Mouse (Mus musculus): ENCODE measurements at regions not wholly inside any gene's neighbourhood (a gene's known extent, or its start where the extent isn't known, plus 50 kb on each side); places are given as distances from the start of the nearest gene placed in this dataset.

GRCm38 (mm10) chr12:33714392-33714791 is 213.8 kb upstream of the Ferd3l start:
- no peak for DNase-seq (ENCODE audit: low read depth, low spot score)

GRCm38 (mm10) chr12:33715997-33716396 is 212.2 kb upstream of the Ferd3l start:
- no peak for DNase-seq (ENCODE audit: low read depth, low spot score)

GRCm38 (mm10) chr12:33717053-33717452 is 211.2 kb upstream of the Ferd3l start:
- DNase-seq (ENCODE audit: low read depth, low spot score): no peak

GRCm38 (mm10) chr12:33717601-33718260 is 210.5 kb upstream of the Ferd3l start:
- DNase-seq (ENCODE audit: low read depth, low spot score): no peak

GRCm38 (mm10) chr12:33719063-33719462 is 209.2 kb upstream of the Ferd3l start:
- no peak for DNase-seq (ENCODE audit: low read depth, low spot score)

- DNase-seq (ENCODE audit: low read depth, low spot score): no peak
Observed at GRCm38 (mm10) chr12:33731937-33732336, 196.3 kb upstream of the Ferd3l start.

GRCm38 (mm10) chr12:33775563-33776468 is 152.4 kb upstream of the Ferd3l start:
- DNase-seq (ENCODE audit: low read depth, low spot score): no peak

- no peak for DNase-seq (ENCODE audit: low read depth, low spot score)
Observed at GRCm38 (mm10) chr12:33778477-33778876, 149.7 kb upstream of the Ferd3l start.

GRCm38 (mm10) chr12:33779898-33780297 is 148.3 kb upstream of the Ferd3l start:
- no peak for DNase-seq (ENCODE audit: low read depth, low spot score)

- DNase-seq (ENCODE audit: low read depth, low spot score): no peak
Observed at GRCm38 (mm10) chr12:33804206-33804791, 123.9 kb upstream of the Ferd3l start.

- DNase-seq (ENCODE audit: low read depth, low spot score): no peak
Observed at GRCm38 (mm10) chr12:33825571-33825970, 102.7 kb upstream of the Ferd3l start.

GRCm38 (mm10) chr12:33849088-33849487 is 79.1 kb upstream of the Ferd3l start:
- DNase-seq (ENCODE audit: low read depth, low spot score): no peak

GRCm38 (mm10) chr12:33851736-33852135 is 76.5 kb upstream of the Ferd3l start:
- DNase-seq (ENCODE audit: low read depth, low spot score): peak; percentile 5
